Mouse (Mus musculus) liver, embryonic 14.5 days (tissue): Measurements from ENCODE around the gene Pin1. TPM values are rescaled to one million over a fixed set of nuclear protein-coding genes. Genes with fewer than 3 reads are reported as not detected.

Experiments
- ATAC-seq: fragments of 200-750 bp; cut with Nextera tagmentation; 2 replicates; pipeline ENCODE4 v1.8.0; 2017; ENCODE audit warnings: moderate number of reproducible peaks, mild to moderate bottlenecking, moderate library complexity; ENCODE audit not compliant: insufficient read depth
- DNase-seq, 3 experiments: peaks; one replicate each; pipeline ENCODE4 v3.0.0-alpha.2; 2012 to 2013; ENCODE audit warnings: low read depth in 3 of 3, low spot score in 3 of 3
- H3K27ac ChIP-seq: fragments of 300-500 bp; sonication (generic); 2 replicates; pipeline ENCODE4 v1.5.1; 2014; ENCODE audit warnings: moderate library complexity, mild to moderate bottlenecking, control low read depth, inconsistent platforms
- H3K27me3 ChIP-seq: fragments of 300-500 bp; sonication (generic); 2 replicates; pipeline ENCODE4 v1.6.1; 2014; ENCODE audit warnings: mild to moderate bottlenecking, low read length, moderate library complexity; ENCODE audit not compliant: control insufficient read depth, insufficient read depth
- H3K36me3 ChIP-seq: fragments of 300-500 bp; sonication (generic); replicated peaks from 2 replicates; pipeline ENCODE4 v1.6.1; 2014; ENCODE audit warnings: low read depth; ENCODE audit not compliant: control insufficient read depth, insufficient read depth
- H3K4me1 ChIP-seq, 2 experiments: fragments of 200-500 bp in 1 of 2; fragments of 300-500 bp in 1 of 2; sonication (generic) in 1 of 2; replicated peaks; 2 replicates each; pipeline ENCODE4 v1.6.1; 2012 to 2014; ENCODE audit warnings: antibody characterized with exemption in 1 of 2, inconsistent platforms in 1 of 2, low read length in 1 of 2; ENCODE audit not compliant: control insufficient read depth in 2 of 2, insufficient read depth in 2 of 2
- H3K4me2 ChIP-seq: fragments of 300-500 bp; sonication (generic); 2 replicates; pipeline ENCODE4 v1.6.1; 2014; ENCODE audit warnings: low read depth, mild to moderate bottlenecking, control low read depth, moderate library complexity
- H3K4me3 ChIP-seq, 2 experiments: fragments of 200-500 bp in 1 of 2; fragments of 300-500 bp in 1 of 2; sonication (generic) in 1 of 2; 2 replicates each; pipeline ENCODE4 v1.5.1; 2012 to 2014; ENCODE audit warnings: low read depth in 2 of 2, low read length in 2 of 2, mild to moderate bottlenecking in 2 of 2, control low read depth in 1 of 2, inconsistent platforms in 1 of 2, moderate library complexity in 1 of 2; ENCODE audit not compliant: insufficient read depth in 1 of 2
- H3K9ac ChIP-seq: fragments of 300-500 bp; sonication (generic); replicated peaks from 2 replicates; pipeline ENCODE4 v1.6.1; 2014; ENCODE audit warnings: mild to moderate bottlenecking, control low read depth, moderate library complexity
- H3K9me3 ChIP-seq: fragments of 300-500 bp; sonication (generic); 2 replicates; pipeline ENCODE4 v1.6.1; 2016; ENCODE audit warnings: low read length, mixed read lengths; ENCODE audit not compliant: control insufficient read depth
- CTCF ChIP-seq: IDR thresholded peaks from 2 replicates; pipeline ENCODE4 v1.5.1; 2016; ENCODE audit warnings: antibody characterized with exemption, low read depth, control low read depth
- EP300 ChIP-seq: IDR thresholded peaks from 2 replicates; pipeline ENCODE4 v1.6.1; 2016; ENCODE audit warnings: antibody characterized with exemption, low read depth
- WGBS: fragments of 180-500 bp; shearing (Covaris S2); extraction: QIAGEN DNeasy Blood & Tissue Kit; methylation state at CpG from one replicate; pipeline ENCODE4 v1.1.7; 2014; ENCODE audit not compliant: insufficient replicate concordance; 5-methylcytosine and 5-hydroxymethylcytosine counted together
- polyA plus RNA-seq, 2 experiments: library from polyadenylated mRNA; depleted of rRNA in 1 of 2; stranded (reverse) in 1 of 2; unstranded in 1 of 2; fragments of >200 nt; fragmentation: Nextera tagmentation in 1 of 2; extraction: Ambion mirVana in 1 of 2; gene quantifications; 2 replicates each; pipeline versions ENCODE4 v1.2.1 to v1.2.3; 2012 to 2014

Pin1 gene
- polyA plus RNA-seq, 2 experiments, result 12.5 to 27.1 TPM

DNA sequence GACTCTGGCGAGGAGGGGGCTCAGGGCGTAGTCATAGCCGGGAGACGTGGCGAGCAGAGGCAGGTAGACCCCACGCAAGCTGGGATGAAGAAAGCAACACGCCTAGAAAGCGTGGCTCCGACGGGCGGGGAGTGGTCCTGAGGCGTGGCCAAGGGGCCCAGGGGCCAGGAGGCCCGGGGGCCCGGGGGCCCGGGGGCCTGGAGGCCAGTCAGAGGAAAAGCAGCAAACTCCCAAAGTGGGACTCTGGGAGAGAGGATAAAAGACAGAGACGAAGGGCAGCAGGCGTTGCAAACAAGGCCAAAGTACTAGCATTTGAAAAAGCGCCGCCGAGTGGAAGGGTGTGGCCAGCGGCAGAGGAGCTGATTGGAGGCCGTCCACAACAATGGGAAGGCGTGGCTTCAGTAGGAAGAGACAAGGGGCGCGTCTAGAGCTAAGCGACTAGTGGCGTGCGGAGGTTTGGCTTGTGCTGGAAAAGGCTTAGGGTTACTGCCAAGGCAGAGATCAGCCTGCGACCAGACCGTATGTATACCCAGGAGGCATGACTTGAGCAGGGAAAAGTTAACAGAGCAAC lies 8.9 kb upstream of the Pin1 start:
- TF ChIP-seq CTCF (peak; percentile 22; the same call in 1 of the 2 replicates), EP300 (no peak)
- Histone ChIP-seq H3K27ac (peak overlapping the region; percentile 52), H3K4me3 (peak overlapping the region; percentile 94 to 97), H3K4me1 (peaks cover 2 to 11% of the 10 kb centered on the region in 2 experiments; a peak in 2 of 4 replicates), H3K9me3 (no peaks in the 10 kb centered on the region), H3K27me3 (no peaks in the 10 kb centered on the region), H3K36me3 (peaks cover 4% of the 10 kb centered on the region; the same call in 1 of the 2 replicates), H3K9ac (peak overlapping the region; percentile 93), H3K4me2 (peak overlapping the region; percentile 98)
- under 1% methylated on average over 30 of the region's 30 CpGs for WGBS
- peak; percentile 73 to 75 (median 73) for DNase-seq
- peak; percentile 74 for ATAC-seq

DNA sequence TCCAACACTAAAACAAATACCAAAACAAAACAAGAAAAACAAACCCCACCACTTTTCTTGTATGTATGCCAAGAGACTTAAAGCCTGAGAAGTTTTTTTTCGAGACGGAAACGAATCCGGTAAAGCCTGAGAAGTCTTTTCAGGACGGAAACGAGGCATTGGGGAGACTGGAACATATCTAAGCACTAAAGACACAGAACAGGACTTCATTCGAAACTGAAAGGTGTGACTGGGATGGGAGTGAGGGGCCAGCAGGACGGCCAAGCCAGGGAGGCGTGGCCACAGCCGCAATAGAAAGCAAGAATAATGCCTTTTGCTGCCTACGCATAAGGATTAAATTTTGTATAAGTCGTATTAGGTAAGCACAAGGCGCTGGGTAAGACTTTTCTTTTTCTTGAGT lies 8.1 kb upstream of the Pin1 start:
- H3K9ac ChIP-seq, result peak overlapping the region; percentile 93
- no peaks in the 10 kb centered on the region for H3K27me3 ChIP-seq
- H3K4me2 ChIP-seq, result peak overlapping the region; percentile 98
- 5% methylated on average over 13 of the region's 13 CpGs for WGBS
- peak overlapping the region; percentile 94 to 97 for H3K4me3 ChIP-seq
- DNase-seq, result no peak
- no peak for ATAC-seq
- H3K4me1 ChIP-seq, result peaks cover 2 to 17% of the 10 kb centered on the region in 2 experiments; a peak in 2 of 4 replicates
- no peaks in the 10 kb centered on the region for H3K9me3 ChIP-seq
- H3K27ac ChIP-seq, result peak overlapping the region; percentile 52
- TF ChIP-seq CTCF (no peak), EP300 (no peak)
- H3K36me3 ChIP-seq, result peaks cover 4% of the 10 kb centered on the region; the same call in 1 of the 2 replicates

DNA sequence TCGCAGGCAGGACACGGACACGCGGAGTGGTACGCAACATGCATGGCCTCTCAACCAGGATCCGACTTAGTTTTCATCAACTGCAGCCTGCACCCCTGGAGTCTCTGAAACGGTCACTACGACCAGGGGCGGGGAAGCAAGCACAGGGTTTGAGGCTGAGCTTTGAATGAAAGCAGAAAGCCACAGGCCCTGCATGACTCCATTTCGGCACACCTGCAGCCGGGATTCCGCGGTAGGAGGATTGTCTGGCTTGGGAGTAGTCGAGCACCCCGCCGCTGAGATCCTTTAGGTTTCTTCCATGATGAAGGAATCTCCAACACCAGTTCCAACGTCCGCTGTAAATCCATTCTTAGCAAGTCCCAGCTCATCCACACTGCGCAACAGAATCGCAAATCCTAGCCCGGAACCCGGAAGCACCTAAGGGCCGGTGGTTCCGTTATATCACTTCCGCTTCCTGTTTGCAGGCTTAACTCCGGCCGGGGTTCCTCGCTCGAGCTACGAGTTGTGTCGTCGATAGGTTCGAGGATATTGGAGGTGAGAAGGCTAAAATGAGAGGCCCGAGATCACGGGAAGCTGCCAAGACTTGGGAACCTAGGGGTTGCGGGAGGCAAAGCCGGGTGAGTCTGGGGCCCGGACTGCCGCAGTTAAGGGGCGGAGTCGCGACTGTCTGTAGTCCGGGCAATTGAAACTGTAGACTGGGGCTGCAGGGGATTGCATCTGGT lies 7.4 kb upstream of the Pin1 start, which contains the start of gene Fbxl12:
Gene Fbxl12, minus strand, starts transcription at position 408 of the 722 bp plus-strand sequence.
- H3K4me3 ChIP-seq, result peak within 1 kb of the TSS; percentile 94 to 97
- H3K4me1 ChIP-seq, result peaks cover 2 to 24% of the 10 kb centered on the region in 2 experiments; a peak in 2 of 4 replicates
- H3K27me3 ChIP-seq, result no peaks in the 10 kb centered on the region
- no peaks in the 10 kb centered on the region for H3K9me3 ChIP-seq
- peak in 2 of 3 experiments; percentile 64 to 76 for DNase-seq
- WGBS, result under 1% methylated on average over 43 of the region's 43 CpGs
- H3K9ac ChIP-seq, result peak within 1 kb of the TSS; percentile 93
- H3K27ac ChIP-seq, result peak within 1 kb of the TSS; percentile 74
- peaks cover 4% of the 10 kb centered on the region; the same call in 1 of the 2 replicates for H3K36me3 ChIP-seq
- ATAC-seq, result peak; percentile 55
- TF ChIP-seq CTCF, result no peak
- TF ChIP-seq EP300, result no peak
- H3K4me2 ChIP-seq, result peak within 1 kb of the TSS; percentile 98

DNA sequence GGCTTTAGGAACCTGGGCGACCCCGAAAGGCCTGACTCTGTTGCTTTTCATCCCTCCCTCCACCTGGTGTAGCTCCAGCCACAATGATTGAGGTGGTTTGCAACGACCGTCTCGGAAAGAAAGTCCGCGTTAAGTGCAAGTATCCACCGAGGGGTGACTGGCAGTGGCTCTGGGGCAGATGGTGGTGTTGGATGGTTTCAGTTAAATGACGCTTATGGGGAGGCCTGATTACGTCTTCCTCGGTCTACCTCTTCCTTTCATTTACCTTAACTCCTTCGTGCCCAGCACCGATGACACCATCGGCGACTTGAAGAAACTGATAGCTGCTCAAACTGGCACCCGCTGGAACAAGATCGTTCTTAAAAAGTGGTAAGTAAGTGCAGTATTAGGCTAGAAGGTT lies 6.8 kb upstream of the Pin1 start:
- peak overlapping the region; percentile 93 for H3K9ac ChIP-seq
- ATAC-seq, result no peak
- TF ChIP-seq CTCF, result no peak
- no peak for TF ChIP-seq EP300
- no peaks in the 10 kb centered on the region for H3K27me3 ChIP-seq
- H3K4me3 ChIP-seq, result peak overlapping the region; percentile 94 to 97
- no peak for DNase-seq
- H3K27ac ChIP-seq, result peak overlapping the region; percentile 74
- H3K36me3 ChIP-seq, result peaks cover 4% of the 10 kb centered on the region; the same call in 1 of the 2 replicates
- H3K4me2 ChIP-seq, result peak overlapping the region; percentile 98
- H3K9me3 ChIP-seq, result no peaks in the 10 kb centered on the region
- 1% methylated on average over 17 of the region's 17 CpGs for WGBS
- H3K4me1 ChIP-seq, result peaks cover 6 to 27% of the 10 kb centered on the region in 2 experiments

DNA sequence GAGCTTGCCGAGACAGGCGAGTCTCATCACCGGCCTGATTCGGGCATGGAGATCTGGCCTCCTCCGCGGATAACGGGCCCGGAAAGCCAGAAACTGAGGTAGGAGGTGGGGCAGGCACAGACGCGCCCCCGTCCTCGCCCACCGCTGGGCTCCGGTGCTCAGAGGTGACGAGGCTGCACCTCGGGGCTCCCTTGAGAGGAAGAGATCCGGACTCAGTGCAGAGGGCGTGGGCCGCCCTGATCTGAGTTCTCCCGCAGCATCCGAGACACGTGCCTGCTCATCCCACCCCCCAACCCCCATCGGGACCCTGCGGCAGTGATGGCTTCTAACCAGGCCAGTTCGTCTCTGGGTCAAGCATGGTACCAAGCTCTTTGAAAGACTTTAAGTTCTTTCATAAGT lies 364 bp downstream of the Pin1 start:
- H3K4me1 ChIP-seq, result peaks cover 21 to 39% of the 10 kb centered on the region in 2 experiments
- no peak overlapping the region for H3K27ac ChIP-seq
- TF ChIP-seq CTCF (no peak), EP300 (no peak)
- peak overlapping the region; percentile 80 for H3K9ac ChIP-seq
- H3K27me3 ChIP-seq, result no peaks in the 10 kb centered on the region
- H3K36me3 ChIP-seq, result peaks cover 17% of the 10 kb centered on the region
- H3K9me3 ChIP-seq, result no peaks in the 10 kb centered on the region
- no peak for DNase-seq
- under 1% methylated on average over 24 of the region's 25 CpGs for WGBS
- ATAC-seq, result peak; percentile 21; the same call in 1 of the 2 replicates
- peak overlapping the region; percentile 76 to 92 for H3K4me3 ChIP-seq
- peak overlapping the region; percentile 66 for H3K4me2 ChIP-seq
